Mouse (Mus musculus) thymus, postnatal 10 days (tissue): ENCODE measurements at regions not wholly inside any gene's neighbourhood (a gene's known extent, or its start where the extent isn't known, plus 50 kb on each side); places are given as distances from the start of the nearest gene placed in this dataset.

Experiments used
- DNase-seq, 2 experiments: peaks; one replicate each; pipeline ENCODE4 v3.0.0; 2021; ENCODE audit warnings: low spot score in 2 of 2

DNA sequence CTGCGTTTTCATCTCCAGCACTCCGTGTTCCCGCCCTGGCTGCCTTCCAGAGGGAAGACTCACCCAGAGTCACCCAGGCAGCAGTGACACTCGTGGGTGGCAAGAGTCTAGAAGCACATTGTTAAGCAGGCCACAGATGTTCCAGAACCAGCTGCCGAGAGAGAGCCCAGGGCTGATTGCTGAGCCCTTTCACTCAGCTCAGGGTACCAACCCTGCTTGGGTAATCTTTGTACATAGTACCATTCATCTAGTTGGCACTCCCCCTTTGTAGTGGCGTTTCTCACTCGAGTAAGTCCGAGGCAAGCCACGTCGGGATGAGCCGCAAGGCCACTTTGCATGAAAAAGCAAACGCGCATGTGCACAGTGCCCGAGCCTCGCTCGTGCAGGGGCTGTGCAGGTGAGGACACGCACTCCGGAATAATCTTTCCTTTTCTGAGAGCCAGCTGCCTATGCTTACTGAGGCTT is 156.9 kb downstream of the Zfp281 start:
- DNase-seq: no peak

DNA sequence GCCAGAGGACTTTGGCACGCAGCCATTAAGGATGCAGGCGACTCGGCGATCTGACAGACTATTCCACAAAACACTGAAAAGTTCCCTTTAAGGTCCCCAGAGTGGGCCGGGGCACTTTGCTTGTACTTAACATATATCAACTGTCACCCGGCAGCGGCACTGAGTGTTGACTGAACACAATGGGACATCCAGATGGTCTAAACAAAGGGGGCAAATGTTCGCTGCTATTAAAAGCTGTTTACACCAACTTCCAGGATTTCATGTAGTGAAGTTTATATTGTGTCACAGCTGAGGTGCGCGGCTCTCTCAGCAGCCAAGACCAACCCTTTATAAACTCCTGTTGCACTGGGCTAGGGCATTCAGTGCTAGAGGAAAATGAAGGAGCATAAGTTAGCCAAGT is 157.6 kb downstream of the Zfp281 start:
- DNase-seq: no peak

DNA sequence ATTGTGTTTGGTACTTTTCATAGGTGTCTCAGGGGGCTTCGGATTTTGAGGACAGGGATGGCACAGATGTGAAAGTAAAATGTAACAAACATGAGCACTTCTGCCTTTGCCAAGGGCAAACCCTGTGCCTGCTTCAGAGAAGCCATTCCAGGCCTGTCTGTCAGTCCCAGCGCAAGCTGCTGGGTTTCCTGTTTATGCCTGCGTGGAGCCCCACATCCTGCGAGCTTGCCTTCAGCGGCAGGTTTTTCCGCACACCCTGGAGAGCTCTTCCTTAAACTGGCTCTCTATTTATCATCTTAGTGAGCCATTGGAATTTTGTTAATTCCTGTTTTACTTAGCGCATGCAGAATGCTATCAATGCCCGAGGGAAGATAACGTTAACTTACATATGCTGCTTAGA is 159.5 kb downstream of the Zfp281 start:
- DNase-seq: peak in 1 of 2 experiments; percentile 5

DNA sequence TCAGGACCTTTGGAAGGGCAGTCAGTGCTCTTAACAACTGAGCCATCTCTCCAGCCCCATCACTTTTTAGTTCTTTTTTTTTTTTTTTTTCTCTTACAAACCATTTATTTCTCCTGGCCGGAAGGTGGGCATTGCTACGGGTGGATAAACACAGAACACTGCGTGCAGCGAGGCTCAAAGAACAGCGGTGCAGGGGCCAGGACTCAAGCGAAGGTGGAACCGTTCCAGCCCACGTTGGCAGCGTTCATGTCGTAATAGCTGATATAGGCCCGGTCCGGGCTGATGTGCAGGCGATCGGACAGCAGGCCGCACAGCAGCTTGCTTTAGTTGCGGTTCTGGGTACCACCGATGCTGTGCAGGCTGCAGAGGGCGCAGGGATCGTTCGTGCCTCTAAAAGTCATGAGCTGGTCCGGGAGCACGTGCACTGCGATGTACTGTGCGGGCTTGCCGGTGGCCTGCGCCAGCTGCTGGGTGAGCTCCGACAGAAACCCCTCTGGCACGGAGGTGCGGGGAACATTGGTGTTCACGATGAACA is 164.3 kb downstream of the Zfp281 start:
- DNase-seq: no peak

DNA sequence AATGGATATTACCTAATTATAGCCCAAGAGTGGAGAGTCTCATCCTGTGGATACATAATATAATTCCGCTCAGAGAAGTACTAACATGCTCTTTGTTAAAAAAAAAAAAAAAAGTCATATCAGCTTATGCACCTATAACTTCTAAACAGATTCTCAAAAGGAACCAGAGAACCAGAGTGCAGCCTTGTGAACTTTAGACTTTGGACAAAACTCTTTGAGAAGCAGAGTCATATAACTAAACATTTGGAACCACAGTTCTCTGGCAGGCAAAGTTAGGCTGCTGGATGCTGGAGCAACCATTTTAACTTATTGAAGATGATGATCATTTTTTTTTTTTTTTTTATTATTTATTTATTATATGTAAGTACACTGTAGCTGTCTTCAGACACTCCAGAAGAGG is 166.9 kb downstream of the Zfp281 start:
- DNase-seq: no peak
